Mouse (Mus musculus) spleen, postnatal 36 days (tissue): ENCODE results near the gene Svep1.

Experiments used
- DNase-seq, 2 experiments: peaks; one replicate each; pipeline ENCODE4 v3.0.0; 2022; ENCODE audit warnings: low spot score in 2 of 2, mixed read lengths in 1 of 2

Gene Svep1

GRCm38 (mm10) chr4:58084155-58084554, 122.5 kb downstream of the Svep1 start:
- no peak for DNase-seq

GRCm38 (mm10) chr4:58082588-58082987, 124.1 kb downstream of the Svep1 start:
- peak; percentile 23 to 24 for DNase-seq

- peak in 1 of 2 experiments; percentile 11 for DNase-seq
Measured at GRCm38 (mm10) chr4:58079631-58080030, 127.0 kb downstream of the Svep1 start.

GRCm38 (mm10) chr4:58077950-58078349, 128.7 kb downstream of the Svep1 start:
- no peak for DNase-seq

GRCm38 (mm10) chr4:58077536-58077935, 129.1 kb downstream of the Svep1 start:
- no peak for DNase-seq

- DNase-seq = no peak
Measured at GRCm38 (mm10) chr4:58072888-58073287, 133.8 kb downstream of the Svep1 start.

DNA sequence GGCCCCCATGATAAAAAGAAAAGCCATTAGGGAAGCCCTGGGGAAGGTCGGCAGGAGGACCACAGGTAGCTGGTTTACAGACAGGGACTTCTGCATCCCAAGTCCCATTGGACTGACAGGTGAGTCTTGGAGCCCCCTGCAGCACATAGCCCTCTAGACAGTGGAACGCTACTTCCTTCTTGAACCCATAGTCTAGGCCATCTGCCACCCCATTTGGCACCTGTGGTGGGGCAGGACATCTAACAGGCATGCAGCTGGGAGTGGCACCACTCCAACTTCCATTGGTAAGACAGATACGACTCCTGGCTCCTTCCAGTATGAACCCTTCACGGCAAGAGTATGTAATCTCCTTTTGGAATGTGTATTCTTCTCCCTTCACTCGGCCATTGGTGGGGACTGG, 137.8 kb downstream of the Svep1 start:
- DNase-seq = no peak

DNA sequence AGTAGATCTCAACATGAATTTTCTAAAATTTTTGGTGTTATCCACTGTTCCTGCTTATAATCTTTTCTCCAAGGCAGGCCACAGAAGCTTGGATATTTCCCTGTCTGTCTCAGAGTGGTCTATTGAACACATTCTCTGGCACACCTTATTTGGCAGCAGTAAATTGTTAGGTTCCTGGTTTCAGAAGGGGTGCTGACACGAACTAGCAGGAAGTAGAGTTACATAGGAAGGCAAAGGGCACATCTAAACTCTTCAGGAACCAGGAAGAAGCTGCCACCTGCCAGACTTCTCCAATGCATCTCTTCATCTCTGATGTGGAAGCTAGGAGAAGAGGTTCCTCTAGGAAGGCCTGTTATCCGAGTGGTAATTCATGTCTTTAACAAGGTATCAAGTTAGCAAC, 141.9 kb downstream of the Svep1 start:
- no peak for DNase-seq

- peak in 1 of 2 experiments; percentile 5 for DNase-seq
Measured at GRCm38 (mm10) chr4:58062933-58063332, 143.7 kb downstream of the Svep1 start.

GRCm38 (mm10) chr4:58055653-58056052, 151.0 kb downstream of the Svep1 start:
- no peak for DNase-seq

- DNase-seq = no peak
Measured at GRCm38 (mm10) chr4:58054441-58054840, 152.2 kb downstream of the Svep1 start.

DNA sequence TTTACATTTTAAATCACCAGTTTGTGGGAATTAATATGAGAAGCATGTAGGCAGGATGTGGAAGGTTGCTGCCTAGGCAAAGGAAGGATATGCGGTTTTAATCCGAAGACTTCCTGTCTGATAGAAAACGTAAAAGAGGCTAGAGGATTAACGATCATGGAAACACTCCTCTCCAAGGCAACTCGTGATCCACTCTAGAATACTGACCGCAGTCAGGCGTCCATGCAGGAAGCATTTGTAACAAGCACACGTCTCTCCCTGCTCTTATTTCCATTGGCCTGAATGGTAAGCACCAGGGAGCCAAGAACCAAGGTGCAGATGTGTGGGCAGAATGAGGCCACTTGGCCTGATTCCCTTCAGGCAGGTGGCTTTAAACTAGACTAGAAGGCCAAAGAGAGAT, 155.9 kb downstream of the Svep1 start:
- no peak for DNase-seq

DNA sequence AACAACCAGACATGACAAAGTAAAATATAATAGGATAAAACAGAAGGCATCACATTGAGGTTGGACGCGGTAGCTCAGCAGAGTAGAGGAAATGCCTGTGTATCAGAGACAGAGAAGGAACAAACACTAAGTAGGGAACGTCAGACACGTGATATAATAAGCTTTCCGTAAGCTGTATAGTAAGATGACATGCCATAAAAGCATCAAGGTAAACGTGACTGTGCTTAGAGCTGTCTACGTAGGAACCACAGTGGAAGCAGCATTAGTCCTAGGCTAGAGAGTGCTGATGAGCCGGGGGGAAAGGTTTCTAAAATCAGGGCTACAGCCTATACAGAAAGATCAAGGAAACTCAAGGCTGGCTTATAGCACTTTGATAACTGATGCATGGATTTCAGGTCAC, 156.4 kb downstream of the Svep1 start:
- no peak for DNase-seq

- no peak for DNase-seq
Measured at GRCm38 (mm10) chr4:58044833-58045232, 161.8 kb downstream of the Svep1 start.

DNA sequence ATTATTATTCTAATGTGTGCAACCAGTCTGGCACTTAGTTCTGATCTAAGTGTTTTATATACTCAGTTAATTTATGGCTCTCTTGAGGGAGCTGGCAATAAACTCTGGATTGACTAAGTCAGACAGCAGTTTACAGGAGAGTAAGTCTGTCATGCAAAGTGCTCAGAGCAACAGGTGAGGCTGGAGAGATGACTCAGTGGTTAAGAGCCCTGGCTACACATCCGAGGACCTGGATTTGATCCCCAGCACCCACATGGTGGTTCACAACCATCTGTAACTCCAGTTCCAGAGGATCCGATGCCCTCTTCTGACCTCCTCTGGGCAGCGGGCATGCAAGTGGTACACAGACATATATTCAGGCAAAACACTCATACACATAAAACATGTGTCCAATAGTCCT, 162.3 kb downstream of the Svep1 start:
- no peak for DNase-seq

DNA sequence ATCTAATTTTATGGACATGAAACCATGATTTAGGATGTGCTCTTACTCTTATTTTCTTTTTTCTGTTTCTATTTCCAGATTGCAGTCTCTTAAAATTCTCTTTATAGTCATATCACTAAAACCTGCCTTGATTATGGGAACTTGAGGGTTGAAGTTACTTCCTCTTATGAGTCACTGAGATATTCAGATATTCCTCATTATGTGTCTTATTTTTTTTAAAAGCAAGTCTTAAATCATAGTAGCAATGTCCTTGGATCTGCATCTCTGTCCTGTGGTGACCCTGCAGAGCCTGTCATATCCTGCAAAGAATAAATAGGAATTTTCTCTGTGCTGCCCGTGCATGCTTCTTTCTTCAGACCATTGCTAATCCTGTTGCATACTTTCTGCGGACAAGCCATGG, 166.6 kb downstream of the Svep1 start:
- DNase-seq = no peak

DNA sequence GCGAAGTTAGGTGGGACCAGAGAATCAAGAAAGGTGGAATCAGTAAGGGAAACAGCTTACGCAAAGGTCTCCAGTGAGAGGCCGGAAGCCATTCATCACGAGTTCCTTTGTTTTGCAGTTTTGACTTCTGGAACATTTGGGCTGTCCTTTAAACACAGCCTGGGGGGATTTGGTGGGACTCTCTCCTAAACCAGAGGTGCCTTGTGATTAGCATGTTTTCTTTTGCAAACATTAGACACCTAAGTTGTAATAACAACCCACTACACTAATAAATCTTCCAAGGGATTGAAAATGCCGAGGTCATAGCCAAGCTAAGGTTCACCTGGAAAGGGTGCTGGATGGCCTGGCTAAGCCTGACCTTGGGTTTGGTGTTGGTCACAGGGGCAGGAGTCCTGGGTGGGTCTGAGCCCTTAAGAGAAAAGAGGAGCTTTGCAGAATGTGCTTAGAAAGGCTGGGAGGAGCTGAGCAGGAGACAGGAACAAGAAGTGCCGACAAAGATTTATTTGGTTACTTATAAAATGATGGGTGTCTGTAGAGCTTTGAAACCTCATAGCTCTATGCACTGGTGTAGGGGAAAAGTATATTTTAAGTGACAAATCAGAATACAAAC, 169.5 kb downstream of the Svep1 start:
- DNase-seq = no peak

DNA sequence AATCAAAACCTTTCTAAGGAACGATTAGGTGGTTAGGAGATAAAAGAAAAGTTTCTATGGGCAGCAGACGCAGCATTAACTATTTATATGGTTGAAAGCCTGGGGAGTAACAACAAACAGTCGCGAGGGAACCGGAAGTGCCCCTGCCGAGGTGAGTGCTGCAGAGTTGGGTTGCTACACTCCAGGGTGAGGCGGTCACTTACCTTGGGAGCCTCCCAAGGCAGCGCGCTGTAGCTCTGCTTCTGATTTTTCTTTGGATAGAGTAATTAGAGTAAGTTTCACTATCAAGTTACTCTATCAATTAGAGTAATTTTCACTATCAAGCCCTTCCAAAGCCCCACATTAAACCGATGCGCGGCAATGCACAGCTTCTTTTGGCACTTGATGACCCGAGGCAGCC, 172.0 kb downstream of the Svep1 start:
- no peak for DNase-seq

- no peak for DNase-seq
Measured at GRCm38 (mm10) chr4:58032714-58033113, 173.9 kb downstream of the Svep1 start.

- no peak for DNase-seq
Measured at GRCm38 (mm10) chr4:58009024-58009423, 197.6 kb downstream of the Svep1 start, which contains the start of gene Txndc8. Txndc8 (minus strand) TSS chr4:58009124.

- no peak for DNase-seq
Measured at GRCm38 (mm10) chr4:58003501-58003900, 203.2 kb downstream of the Svep1 start.
